Mouse (Mus musculus): ENCODE data around the gene Cyb5rl. TPM values are rescaled to one million over a fixed set of nuclear protein-coding genes. Genes with fewer than 3 reads are reported as not detected.

Cyb5rl gene
- total RNA-seq, 2 experiments from 2014 or later, result 15.0 to 18.4 TPM

Other genes starting within 250 kb of the Cyb5rl start
- 10 to 100 TPM; 20.5 to 25.5 TPM for gene Ssbp3, start 156.3 kb upstream of the Cyb5rl start, total RNA-seq (2021)
- gene Mrpl37, start 120 bp upstream of the Cyb5rl start, total RNA-seq (2021), result 10 to 100 TPM; 79.4 to 83.1 TPM
- gene Cdcp2, start 29.9 kb downstream of the Cyb5rl start, total RNA-seq (2021), result not detected
- gene Tmem59, start 111.4 kb downstream of the Cyb5rl start, total RNA-seq (2021), result 10 to 100 TPM; 74.4 to 89.6 TPM
- gene Tceanc2, start 112.1 kb downstream of the Cyb5rl start, total RNA-seq (2021), result 10 to 100 TPM; 10.9 to 13.0 TPM
- not detected for gene Ldlrad1, start 142.2 kb downstream of the Cyb5rl start, total RNA-seq (2021)
- gene Lrrc42, start 186.5 kb downstream of the Cyb5rl start, total RNA-seq (2021), result 1 to 10 TPM; 7.9 to 9.5 TPM
- 1 to 10 TPM; 9.2 to 9.7 TPM for gene Hspb11, start 186.6 kb downstream of the Cyb5rl start, total RNA-seq (2021)
- gene Dio1, start 240.2 kb downstream of the Cyb5rl start, total RNA-seq (2021), result not detected
- 1 to 10 TPM; 8.2 to 9.0 TPM for gene Yipf1, start 247.4 kb downstream of the Cyb5rl start, total RNA-seq (2021)

All from gastrocnemius, adult 18-20 months (tissue).